Mouse (Mus musculus) right cerebral cortex, postnatal 36 days (tissue): ENCODE results near the gene E2f8.

Source experiments
- DNase-seq, 2 experiments: peaks; one replicate each; pipeline ENCODE4 v3.0.0; 2022; ENCODE audit warnings: low spot score in 2 of 2, mixed read lengths in 1 of 2

E2f8 gene

DNA sequence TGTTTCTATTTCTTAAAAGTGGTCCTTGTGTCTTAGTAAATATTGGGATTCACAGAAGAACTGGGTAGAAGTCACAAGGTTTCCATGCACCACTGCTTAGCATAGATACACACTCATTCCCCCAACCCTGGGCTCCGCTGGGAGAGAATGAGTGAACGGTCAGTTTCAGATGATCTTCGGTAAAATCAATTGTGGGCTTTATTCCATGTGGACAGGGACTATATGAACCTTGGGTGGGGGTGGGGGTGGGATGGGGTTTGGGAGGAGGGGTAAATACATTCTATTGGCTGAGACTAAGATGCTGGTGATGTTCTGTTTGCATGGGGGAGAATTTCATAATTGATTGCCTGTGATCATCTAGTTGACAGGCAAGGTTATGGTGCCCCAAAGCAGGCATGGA, 25.9 kb downstream of the E2f8 start:
- DNase-seq = no peak

DNA sequence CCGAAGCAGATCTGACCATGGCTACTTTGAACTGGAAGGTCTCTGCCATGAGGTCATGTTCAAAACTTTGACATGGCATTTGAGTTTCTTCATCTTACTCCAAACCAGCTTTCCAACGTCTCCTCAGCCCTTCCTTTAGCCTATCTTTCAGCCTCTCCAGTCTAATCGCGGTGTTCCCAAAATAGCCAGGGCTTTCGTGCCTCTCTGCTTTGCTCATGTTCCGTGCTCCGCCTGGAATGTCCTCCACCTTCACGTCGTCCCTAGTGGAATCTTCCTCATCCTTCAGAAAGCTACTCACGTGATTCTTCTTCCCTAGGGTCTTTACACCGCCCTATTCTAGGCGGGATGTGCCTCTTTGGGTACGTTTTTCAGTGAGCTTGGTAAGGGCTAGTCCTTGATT, 27.9 kb downstream of the E2f8 start:
- DNase-seq = no peak

DNA sequence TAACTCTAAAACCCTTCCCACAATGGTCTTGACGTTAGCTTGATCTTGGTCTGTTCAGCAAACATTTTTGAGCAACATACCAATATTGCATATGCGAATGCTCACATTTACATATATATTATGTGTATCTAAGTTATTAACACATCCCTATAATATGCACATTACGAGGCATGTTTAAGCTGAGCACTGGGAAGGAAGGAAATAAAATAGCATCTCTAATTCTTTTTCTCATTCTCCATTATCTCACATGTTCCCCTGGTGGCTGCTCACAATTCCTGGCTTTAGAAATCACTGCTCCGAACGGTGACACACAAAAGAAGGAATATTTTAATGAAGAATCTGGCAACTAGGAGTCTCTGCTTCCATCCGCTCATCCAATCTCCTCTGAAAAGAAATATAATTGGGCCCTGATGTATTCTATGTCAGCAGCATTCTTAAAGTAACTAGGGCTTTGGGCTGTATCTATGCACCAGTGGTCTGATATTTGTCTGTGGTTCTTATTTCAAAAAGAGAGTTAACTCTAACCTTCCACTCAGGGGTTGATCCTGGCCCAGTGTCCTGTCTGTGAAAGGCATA, 29.8 kb downstream of the E2f8 start:
- no peak for DNase-seq

DNA sequence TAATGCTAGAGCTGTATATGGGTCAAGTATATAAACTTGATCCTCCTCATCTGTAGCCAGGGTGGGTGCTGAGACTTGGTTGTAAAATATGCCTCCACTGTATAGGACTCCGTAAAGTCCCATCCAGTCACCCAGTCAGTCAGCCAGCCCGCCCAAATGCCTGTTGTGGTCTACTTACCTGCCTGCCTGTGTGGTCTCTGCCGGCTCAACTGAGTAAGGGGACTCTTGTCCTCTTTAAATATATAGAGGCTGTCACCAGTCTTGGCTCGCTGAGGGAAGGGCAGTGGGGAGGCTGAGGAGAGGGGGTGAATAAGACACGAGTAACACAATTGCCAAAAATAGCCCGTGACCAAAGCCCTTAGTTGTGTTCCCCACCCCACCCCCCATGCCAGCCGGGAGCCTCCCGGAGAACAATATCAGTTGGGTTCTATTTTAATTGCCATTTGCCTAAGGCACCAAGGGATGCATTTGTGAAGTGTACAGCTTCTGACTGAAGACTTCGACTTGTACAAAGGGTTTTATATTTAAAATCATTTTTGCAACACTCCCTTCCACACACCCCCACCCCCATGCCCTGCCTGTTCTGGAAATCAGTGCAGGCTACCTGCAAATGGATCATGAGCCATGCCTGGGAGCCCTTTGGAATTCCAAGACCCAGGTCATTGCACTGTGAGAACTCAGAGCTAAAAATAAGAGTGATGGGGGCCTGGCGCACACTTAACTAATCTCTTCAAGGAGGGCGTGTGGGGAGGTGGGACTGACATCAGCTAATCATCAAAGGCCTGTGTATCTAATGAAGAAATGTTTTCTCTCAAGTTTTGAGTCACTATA, 33.4 kb downstream of the E2f8 start, which contains the start of gene Csrp3:
TSS of gene Csrp3 (minus strand) at position 214 of the 831 bp plus-strand sequence.
- no peak for DNase-seq

- no peak for DNase-seq
Observed at GRCm38 (mm10) chr7:48846755-48847154, 34.6 kb downstream of the E2f8 start.

- DNase-seq = no peak
Observed at GRCm38 (mm10) chr7:48845213-48845973, 36.0 kb downstream of the E2f8 start.

GRCm38 (mm10) chr7:48843541-48843940, 37.9 kb downstream of the E2f8 start:
- no peak for DNase-seq

GRCm38 (mm10) chr7:48842353-48842752, 39.0 kb downstream of the E2f8 start:
- DNase-seq = no peak

DNA sequence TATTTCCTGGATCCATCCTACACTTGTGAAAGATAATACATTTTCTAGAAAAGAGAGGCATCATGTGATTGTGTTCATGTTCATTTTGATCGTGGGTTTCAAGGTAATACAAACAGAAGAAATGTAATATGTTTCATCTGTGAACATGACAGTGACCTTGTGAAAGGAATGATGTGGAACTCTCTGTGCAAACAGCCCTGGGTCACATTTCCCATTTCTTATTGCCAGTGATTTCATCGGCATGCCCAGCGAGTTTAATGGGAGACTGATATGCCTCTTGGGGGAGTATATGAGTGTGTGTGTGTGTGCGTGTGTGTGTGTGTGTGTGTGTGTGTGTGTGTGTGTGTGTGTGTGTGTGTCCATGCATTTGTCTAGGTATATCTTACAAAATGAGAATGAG, 39.9 kb downstream of the E2f8 start:
- DNase-seq = no peak

DNA sequence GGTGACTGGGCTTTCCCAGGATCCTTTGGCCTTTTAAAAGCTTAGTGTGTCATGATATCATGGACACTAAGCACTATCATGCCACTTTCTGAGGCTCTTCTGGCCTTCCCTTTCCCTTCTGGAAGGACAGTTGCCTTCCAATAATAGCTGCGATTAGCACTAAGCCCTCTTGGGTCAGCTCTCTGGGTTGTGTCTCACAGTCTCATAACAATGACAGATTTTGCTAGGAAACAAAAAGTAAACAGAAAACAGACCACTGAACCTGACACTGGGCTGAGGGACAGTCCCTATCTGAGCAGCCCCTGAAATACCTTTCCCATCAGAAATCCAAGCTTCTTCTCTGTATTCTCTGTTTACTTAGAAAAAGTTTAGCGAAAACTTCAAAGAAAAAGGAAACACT, 40.9 kb downstream of the E2f8 start:
- DNase-seq = no peak

- DNase-seq = no peak
Observed at GRCm38 (mm10) chr7:48838434-48838833, 43.0 kb downstream of the E2f8 start.

DNA sequence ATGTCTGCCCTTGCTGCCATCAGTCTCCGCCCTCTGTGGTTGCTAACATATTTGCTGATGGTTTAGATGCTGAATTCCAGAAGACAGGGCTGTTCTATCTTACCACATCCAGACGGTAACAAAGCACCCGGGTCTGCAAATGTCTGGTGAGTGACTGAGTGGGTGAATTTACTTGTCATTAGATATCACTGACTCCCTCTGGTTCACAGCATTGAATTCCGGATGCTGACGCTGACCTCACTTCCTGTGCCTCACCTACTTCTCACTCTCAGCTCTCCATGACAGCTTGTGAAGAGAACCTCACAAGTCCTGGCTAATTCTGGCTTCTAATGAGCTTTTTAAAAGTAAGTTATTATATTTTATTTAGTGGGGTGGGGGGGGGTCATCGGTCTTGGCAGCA, 44.4 kb downstream of the E2f8 start:
- DNase-seq = no peak

DNA sequence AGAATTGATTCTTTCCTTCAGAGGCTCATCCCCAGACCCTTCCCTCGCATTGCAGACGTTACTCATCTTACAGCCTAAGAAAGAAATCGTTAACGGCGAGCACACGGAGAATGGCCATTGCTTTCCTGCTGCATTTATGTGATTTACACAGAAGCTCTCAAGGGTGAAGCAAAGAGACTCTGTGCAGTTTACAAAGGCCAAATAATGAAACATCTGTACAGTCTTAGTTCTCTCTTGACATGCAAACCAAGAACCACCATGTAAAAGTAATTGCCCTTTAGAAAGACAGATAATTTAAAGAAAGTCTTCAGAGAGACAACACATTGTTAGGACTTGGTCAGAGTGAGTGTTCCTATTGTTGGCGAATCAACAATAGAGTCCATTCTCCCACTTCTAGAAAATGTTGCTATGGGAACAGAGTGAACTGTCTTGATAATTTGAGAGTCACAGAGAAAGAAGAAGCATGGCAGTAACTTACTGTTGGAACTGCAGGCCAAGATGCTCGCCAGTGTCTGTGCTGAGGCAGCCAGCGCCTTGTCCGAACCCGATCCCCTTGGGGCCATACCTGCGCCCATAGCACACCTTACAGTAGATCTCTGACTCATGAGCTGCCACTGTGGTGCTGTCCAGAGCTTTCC, 46.3 kb downstream of the E2f8 start:
- DNase-seq = no peak

GRCm38 (mm10) chr7:48834371-48834970, 46.9 kb downstream of the E2f8 start:
- DNase-seq = no peak

GRCm38 (mm10) chr7:48832735-48833134, 48.7 kb downstream of the E2f8 start:
- no peak for DNase-seq

DNA sequence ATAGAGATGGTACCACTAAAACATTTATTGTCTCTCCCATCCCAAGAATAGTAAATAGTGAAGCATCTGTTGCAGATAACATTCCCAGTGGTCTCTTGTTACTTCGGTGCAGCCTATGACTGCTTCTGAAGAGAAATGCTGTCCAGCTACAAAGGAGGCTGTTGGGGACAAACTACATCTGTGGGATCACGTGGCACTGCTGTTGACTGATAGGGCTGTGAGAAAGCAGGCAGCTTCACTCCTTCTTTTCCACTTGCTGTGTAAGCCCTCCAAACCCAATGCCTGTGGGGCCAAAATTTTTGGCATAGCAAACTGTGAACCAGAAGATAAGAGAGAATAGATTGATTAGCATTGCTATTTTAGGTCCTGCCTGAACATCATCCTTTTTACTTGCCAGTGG, 51.0 kb downstream of the E2f8 start:
- DNase-seq = no peak

GRCm38 (mm10) chr7:48829177-48829910, 52.1 kb downstream of the E2f8 start:
- no peak for DNase-seq

- no peak for DNase-seq
Observed at GRCm38 (mm10) chr7:48825170-48825569, 56.2 kb downstream of the E2f8 start.

DNA sequence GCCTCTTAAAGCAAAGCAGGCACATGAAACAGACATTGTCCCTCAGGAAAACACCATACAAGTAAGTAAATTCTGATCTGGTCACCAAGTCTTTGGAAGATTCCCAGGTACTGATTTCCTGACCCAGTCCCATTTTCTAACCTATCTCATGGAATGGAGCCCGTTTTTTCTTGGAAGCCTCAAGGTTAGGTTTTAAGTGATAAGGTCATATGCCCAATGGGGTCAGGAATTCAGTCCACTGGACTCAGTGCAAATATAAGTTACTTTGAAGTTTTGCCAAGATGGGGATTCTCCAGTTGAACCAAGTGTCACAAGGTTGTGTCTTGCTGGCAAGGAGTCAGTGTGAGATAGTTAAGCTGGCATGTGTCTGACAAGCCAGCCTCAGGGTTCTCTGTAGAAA, 56.7 kb downstream of the E2f8 start:
- no peak for DNase-seq

GRCm38 (mm10) chr7:48823621-48824020, 57.8 kb downstream of the E2f8 start:
- no peak for DNase-seq

GRCm38 (mm10) chr7:48821654-48822053, 59.7 kb downstream of the E2f8 start:
- no peak for DNase-seq
